Mouse (Mus musculus): Measurements from ENCODE around the gene Acer1. TPM values are rescaled to one million over a fixed set of nuclear protein-coding genes. Genes with fewer than 3 reads are reported as not detected.

Acer1 gene
- polyA plus RNA-seq (2015; fragmentation: Nextera tagmentation; extraction: Ambion mirVana): not detected in 2 replicates

DNA sequence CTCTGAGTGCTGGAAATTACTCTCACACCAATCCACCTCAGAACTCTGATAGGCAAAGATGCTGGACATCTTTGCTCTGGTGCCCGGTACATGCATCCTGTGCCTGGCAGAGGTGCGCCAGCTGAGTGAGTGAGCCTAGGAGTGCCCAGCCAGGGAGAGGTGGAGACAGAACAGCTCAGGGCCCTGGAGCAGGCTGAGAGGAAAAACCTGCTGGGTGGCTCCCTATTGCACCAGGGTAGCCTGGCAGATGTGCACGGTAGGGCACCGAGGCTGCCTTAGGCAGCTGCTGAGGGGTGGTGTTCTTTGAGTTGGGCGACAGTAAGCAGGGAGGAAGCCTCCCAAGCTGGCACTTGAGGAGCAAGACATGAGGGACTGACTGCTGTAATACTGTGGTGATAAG, at the start of gene Acer1:
Gene Acer1 (minus strand): TSS at position 114 of the 400 bp plus-strand sequence.
- WGBS: 75% methylated on average over 5 of the region's 5 CpGs

DNA sequence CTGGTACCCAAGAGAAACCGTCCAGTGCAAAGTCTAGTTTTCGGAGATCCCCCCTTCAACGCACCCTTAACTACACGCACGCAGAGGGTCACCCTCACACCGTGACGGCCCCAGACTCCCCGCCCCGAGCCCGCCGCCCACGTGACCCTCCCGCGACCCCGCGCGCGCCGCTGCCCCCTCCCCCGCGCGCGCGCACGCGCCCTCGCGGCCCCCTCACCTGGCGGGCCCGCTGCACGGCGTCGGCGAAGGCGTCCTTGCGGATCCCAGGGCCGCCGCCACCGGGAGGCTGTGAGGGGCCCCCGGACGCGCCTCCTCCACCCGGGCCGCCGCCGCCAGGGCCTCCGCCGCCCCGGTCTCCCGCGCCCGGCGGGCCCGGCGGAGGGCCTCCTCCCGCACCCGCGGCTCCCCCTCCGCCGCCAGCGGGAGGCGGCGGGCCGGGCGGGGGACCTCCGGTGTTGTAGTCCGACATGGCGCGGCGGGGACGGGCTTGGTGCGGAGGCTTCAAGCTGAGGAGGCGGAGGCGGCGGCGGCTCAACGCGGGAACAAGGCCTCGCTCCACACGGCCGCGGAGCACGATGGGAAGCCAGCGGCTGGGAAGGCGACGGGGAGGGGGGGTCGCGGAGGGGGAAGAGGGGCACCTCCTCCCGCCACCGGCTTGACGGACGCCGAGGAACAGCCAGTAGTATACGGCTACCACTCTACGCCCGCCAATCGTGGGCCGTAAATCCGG, 49.2 kb upstream of the Acer1 start, which contains the start of gene Khsrp:
Gene Khsrp (minus strand): TSS at position 592 of the 730 bp plus-strand sequence.
- WGBS: under 1% methylated on average over 65 of the region's 99 CpGs
- ATAC-seq (ENCODE audit: low FRiP score): peak; percentile 0
- Histone ChIP-seq H3K4me2 (peak within 1 kb of the TSS; percentile 81), H3K36me3 (peaks cover 28% of the 10 kb centered on the region), H3K4me1 (replicated peaks) (peaks cover 32% of the 10 kb centered on the region), H3K27me3 (0 out of 2 replicates have a peak, but pooled peaks cover 5% of the 10 kb centered on the region), H3K27ac (peak within 1 kb of the TSS; percentile 96), H3K9me3 (no peaks in the 10 kb centered on the region), H3K4me3 (peak within 1 kb of the TSS; percentile 95), H3K9ac (peak within 1 kb of the TSS; percentile 100)

More for the DNA sequence above, at the start of gene Acer1:
- no peaks in the 10 kb centered on the region for H3K4me1 ChIP-seq (replicated peaks)
- H3K9ac ChIP-seq: no peak within 1 kb of the TSS
- H3K4me2 ChIP-seq: no peak within 1 kb of the TSS
- H3K27me3 ChIP-seq: no peaks in the 10 kb centered on the region
- H3K27ac ChIP-seq: no peak within 1 kb of the TSS
- H3K4me3 ChIP-seq: no peak within 1 kb of the TSS
- no peak for ATAC-seq (ENCODE audit: low FRiP score)
- H3K9me3 ChIP-seq: no peaks in the 10 kb centered on the region
- no peaks in the 10 kb centered on the region for H3K36me3 ChIP-seq

GRCm38 (mm10) chr17:57029691-57030090, 47.8 kb upstream of the Acer1 start:
- peak overlapping the region; percentile 81 for H3K4me2 ChIP-seq
- H3K9me3 ChIP-seq: no peaks in the 10 kb centered on the region
- peaks cover 42% of the 10 kb centered on the region for H3K36me3 ChIP-seq
- 55% methylated on average over 8 of the region's 8 CpGs for WGBS
- H3K9ac ChIP-seq: peak overlapping the region; percentile 100
- no peak for ATAC-seq (ENCODE audit: low FRiP score)
- H3K27ac ChIP-seq: no peak overlapping the region
- peaks cover 32% of the 10 kb centered on the region for H3K4me1 ChIP-seq (replicated peaks)
- H3K27me3 ChIP-seq: no peaks in the 10 kb centered on the region
- peak overlapping the region; percentile 95 for H3K4me3 ChIP-seq

DNA sequence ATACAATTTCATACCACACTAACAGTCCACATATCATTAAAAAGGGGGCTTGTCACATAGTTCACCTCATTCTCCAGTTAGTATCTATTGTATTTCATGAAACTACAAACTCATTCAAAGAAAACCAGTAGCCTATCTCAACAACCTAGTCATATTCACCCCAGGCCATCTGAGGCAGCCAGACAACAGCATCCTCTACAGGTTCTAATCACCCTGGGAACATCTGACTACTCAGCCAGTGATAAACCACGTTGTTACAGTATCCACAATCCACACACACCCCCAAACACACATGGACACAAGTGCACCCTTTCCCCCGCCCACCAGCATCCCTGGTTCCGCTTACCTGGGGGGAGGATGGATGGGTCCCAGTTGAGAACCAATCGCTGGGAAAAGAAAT, 45.5 kb upstream of the Acer1 start:
- 93% methylated on average over 4 of the region's 4 CpGs for WGBS
- Histone ChIP-seq H3K27me3 (no peaks in the 10 kb centered on the region), H3K9me3 (no peaks in the 10 kb centered on the region), H3K36me3 (peaks cover 64% of the 10 kb centered on the region), H3K4me3 (no peak overlapping the region), H3K27ac (no peak overlapping the region), H3K4me1 (replicated peaks) (peaks cover 28% of the 10 kb centered on the region), H3K9ac (no peak overlapping the region), H3K4me2 (no peak overlapping the region)
- ATAC-seq (ENCODE audit: low FRiP score): no peak

DNA sequence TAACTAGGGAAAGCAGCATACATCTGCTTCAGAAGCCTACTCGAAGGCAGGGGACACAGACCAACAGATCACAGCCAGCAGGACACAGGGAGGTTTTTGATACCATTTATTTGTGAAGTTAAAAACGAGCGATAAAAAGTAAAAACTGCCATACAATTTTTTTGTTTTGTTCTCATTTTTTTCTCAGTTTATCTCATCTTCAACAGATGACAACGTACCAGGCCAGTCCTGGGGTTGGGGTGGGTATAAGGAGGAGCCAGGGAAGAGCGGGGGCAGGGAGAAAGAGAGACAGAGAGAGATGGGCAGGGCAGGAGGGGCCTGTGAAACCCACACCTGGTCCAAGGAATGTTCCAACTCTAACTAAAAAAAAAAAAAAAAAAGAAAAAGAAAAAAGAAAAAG, 39.0 kb upstream of the Acer1 start:
- no peaks in the 10 kb centered on the region for H3K9me3 ChIP-seq
- H3K4me1 ChIP-seq (replicated peaks): no peaks in the 10 kb centered on the region
- H3K4me3 ChIP-seq: no peak overlapping the region
- WGBS: 95% methylated on average over 5 of the region's 5 CpGs
- H3K4me2 ChIP-seq: no peak overlapping the region
- no peak for ATAC-seq (ENCODE audit: low FRiP score)
- H3K27ac ChIP-seq: no peak overlapping the region
- H3K9ac ChIP-seq: no peak overlapping the region
- no peaks in the 10 kb centered on the region for H3K27me3 ChIP-seq
- peaks cover 66% of the 10 kb centered on the region for H3K36me3 ChIP-seq

DNA sequence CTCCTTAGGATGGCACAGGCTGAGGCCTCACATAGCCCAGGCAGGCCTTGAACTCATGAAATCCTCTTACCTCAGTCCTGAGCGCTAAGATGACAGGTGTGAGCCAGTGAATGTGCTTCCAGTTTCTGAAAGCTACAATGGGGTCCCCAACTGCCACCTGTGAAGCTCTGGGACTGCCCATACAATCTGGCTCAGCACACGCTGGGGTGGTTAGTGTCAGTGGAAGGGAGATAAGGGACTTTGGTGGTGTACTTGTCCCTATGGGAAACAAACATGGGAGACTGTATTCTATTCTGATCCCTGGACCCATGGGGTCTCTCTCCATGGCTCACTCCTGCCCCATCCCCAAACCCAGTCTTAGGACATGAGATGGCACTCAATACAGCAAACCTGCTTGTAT, 37.8 kb upstream of the Acer1 start:
- peaks cover 54% of the 10 kb centered on the region for H3K36me3 ChIP-seq
- ATAC-seq (ENCODE audit: low FRiP score): no peak
- 94% methylated on average over 2 of the region's 2 CpGs for WGBS

DNA sequence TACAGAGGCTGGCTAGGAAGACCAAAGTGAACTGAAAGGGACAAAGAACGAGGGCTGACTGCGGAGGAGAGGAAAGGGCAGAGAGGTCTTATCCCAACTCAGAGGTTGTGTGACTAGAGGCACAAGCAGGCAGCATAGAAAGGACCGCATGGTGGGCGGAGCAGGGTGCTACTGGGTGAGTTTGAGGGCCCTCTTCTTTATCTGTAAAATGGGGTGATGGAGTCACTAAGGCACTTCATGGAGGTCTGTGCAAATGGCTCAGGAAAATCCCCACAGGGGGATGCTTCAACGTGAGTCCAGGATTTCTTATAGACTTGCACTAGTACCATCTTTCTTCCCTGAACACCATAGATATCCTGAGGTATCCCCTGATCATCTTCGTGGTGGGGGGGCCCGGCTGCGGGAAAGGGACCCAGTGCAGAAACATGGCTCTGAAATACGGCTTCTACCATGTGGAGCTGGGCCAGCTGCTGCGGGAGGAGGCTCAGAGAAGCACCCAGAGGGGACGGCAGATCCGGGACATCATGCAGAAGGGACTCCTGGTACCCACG, 30.4 kb upstream of the Acer1 start:
- Histone ChIP-seq H3K4me2 (peak overlapping the region; percentile 69), H3K27me3 (no peaks in the 10 kb centered on the region), H3K4me1 (replicated peaks) (peaks cover 25% of the 10 kb centered on the region), H3K4me3 (peak overlapping the region; percentile 79), H3K27ac (peak overlapping the region; percentile 96), H3K36me3 (peaks cover 22% of the 10 kb centered on the region), H3K9me3 (no peaks in the 10 kb centered on the region), H3K9ac (peak overlapping the region; percentile 83)
- WGBS: 76% methylated on average over 13 of the region's 13 CpGs
- ATAC-seq (ENCODE audit: low FRiP score): peak; percentile 9

More for the DNA sequence above, 37.8 kb upstream of the Acer1 start:
- Histone ChIP-seq H3K4me3 (no peak overlapping the region), H3K27ac (no peak overlapping the region), H3K4me1 (replicated peaks) (no peaks in the 10 kb centered on the region), H3K4me2 (no peak overlapping the region), H3K27me3 (no peaks in the 10 kb centered on the region), H3K9me3 (no peaks in the 10 kb centered on the region), H3K9ac (no peak overlapping the region)

DNA sequence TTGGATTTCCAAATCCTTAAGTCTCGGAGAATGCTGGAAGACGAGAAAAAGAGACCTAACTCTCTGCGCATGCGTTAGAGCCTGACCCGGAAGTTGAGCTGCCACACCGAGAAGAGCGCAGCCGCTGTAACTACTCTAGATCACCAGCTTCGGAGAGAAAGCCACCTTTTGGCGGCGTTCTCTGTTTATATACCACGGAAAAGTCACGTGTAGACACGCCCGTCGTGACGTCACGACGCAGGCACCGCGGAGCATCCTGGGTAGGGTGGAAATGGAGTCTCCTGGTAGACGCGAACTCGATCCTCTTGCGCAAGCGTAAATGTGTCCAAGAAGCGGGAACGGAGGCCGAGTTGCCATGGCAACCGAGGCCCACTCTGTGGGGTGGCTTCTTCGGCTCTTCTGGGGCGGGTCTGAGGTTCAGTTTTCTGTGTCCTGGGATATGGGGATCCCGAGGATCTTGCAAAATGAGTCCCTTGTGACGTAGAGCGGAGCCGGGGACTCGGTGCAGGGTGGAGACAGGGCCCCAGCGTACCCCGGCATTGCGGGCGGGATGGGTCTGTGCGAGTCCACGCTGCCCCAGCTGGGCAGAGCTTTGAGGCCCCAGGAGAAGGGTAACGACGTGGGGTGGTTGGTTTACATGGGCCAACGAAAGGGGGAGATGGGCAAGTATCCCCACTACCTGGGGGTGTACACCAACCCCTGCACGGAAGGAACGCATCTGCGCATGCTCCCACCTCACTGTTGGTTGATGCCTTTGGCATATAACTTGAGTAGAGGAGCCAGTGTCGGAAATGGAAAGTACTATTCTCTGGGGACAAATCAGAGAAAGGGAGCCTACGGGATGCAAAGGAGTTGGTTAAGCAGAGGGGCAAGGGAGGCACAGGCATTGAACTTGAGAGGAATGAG, 29.6 kb upstream of the Acer1 start, which contains the start of the genes Gtf2f1 and Gm17949:
Gene Gtf2f1 (minus strand): TSS at position 53 of the 906 bp plus-strand sequence.
Gene Gm17949 (plus strand): TSS at position 234 of the 906 bp plus-strand sequence.
- peak within 1 kb of the TSS; percentile 85 for H3K9ac ChIP-seq
- peaks cover 25% of the 10 kb centered on the region for H3K4me1 ChIP-seq (replicated peaks)
- WGBS: under 1% methylated on average over 51 of the region's 51 CpGs
- peak; percentile 92 for ATAC-seq (ENCODE audit: low FRiP score)
- peak within 1 kb of the TSS; percentile 79 for H3K4me3 ChIP-seq
- peak within 1 kb of the TSS; percentile 96 for H3K27ac ChIP-seq
- H3K36me3 ChIP-seq: peaks cover 30% of the 10 kb centered on the region
- H3K27me3 ChIP-seq: no peaks in the 10 kb centered on the region
- H3K4me2 ChIP-seq: peak within 1 kb of the TSS; percentile 78
- no peaks in the 10 kb centered on the region for H3K9me3 ChIP-seq

DNA sequence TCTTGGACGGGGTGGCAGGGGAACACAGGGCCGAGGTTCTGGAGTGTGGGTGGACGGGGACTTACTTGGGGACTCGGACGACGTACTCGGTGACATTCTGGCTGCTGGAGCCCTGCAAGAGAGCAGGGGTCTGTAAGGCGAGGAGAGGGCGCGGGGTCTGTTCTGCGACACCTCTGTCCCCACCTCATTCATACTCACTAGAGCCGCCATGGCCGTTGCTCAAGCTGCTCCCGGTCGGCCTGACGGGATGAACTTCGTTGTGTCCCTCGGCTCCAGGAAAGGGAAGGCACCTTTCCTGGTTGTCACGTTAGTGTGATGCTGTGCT, 28.9 kb upstream of the Acer1 start:
- H3K9me3 ChIP-seq: no peaks in the 10 kb centered on the region
- H3K4me2 ChIP-seq: peak overlapping the region; percentile 78
- peaks cover 25% of the 10 kb centered on the region for H3K4me1 ChIP-seq (replicated peaks)
- H3K4me3 ChIP-seq: peak overlapping the region; percentile 79
- H3K27me3 ChIP-seq: no peaks in the 10 kb centered on the region
- peak overlapping the region; percentile 82 for H3K27ac ChIP-seq
- peak; percentile 67 for ATAC-seq (ENCODE audit: low FRiP score)
- peaks cover 36% of the 10 kb centered on the region for H3K36me3 ChIP-seq
- WGBS: under 1% methylated on average over 19 of the region's 19 CpGs
- H3K9ac ChIP-seq: peak overlapping the region; percentile 85

DNA sequence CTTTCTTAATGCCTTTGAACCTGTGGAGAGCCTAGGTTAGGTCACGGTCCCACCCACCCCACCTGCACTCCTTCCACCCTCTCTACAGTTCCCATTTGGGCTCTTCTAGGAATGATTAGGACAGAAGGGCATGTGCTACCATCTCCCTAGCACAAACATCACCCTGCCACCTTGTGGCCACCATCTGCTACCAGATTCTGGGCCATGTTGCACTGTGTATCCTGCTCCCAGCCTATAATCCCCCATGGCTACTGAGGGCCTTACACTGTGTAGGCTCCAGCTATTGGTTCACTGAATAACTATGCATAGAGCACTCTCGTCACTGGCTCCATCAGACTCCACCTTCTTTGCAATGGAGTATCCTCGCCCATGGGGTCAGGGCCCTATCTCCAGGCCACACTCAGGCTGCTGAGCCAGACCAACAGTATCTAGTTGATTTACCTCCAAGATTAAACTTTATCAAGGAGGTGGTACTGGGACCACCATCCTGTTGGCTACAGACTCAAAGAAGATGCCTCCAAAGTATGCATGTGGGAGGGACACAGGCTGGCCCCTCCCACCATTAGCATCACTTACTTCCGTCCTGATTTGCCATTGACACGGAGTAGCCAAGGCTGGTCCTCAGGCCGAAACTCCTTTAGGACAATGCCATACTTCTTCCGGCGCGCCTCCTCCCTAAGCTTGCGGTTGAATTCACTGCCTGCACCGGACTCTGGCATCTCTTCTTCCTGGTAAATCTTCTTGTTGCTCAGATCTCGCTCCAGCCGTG, 25.4 kb upstream of the Acer1 start:
- H3K27me3 ChIP-seq: no peaks in the 10 kb centered on the region
- H3K36me3 ChIP-seq: peaks cover 72% of the 10 kb centered on the region
- H3K9ac ChIP-seq: no peak overlapping the region
- no peak overlapping the region for H3K27ac ChIP-seq
- H3K4me3 ChIP-seq: no peak overlapping the region
- ATAC-seq (ENCODE audit: low FRiP score): no peak
- H3K4me2 ChIP-seq: no peak overlapping the region
- 94% methylated on average over 13 of the region's 13 CpGs for WGBS
- no peaks in the 10 kb centered on the region for H3K9me3 ChIP-seq
- peaks cover 21% of the 10 kb centered on the region for H3K4me1 ChIP-seq (replicated peaks)

DNA sequence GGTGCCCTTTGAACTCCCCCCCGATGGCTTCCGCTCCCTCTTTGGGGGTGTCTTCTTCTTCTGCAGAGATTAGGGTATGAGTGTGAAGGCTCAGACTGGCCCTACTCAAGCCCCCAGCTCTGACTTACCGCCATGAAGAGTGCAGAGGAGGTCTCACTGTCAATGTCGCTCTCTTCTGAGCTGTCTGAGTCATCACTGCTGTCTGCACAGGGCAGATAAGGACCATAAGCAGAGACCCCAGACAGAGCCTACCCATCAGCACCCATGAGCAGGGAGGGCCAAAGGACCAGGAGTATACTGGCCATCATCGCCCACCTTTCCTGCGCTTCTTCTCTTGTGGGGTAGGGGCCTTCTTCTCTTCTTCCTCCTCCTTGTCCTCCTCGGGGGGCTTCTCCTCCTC, 22.1 kb upstream of the Acer1 start:
- ATAC-seq (ENCODE audit: low FRiP score): no peak
- Histone ChIP-seq H3K4me1 (replicated peaks) (no peaks in the 10 kb centered on the region), H3K4me2 (no peak overlapping the region), H3K27me3 (no peaks in the 10 kb centered on the region), H3K36me3 (peaks cover 95% of the 10 kb centered on the region), H3K9me3 (no peaks in the 10 kb centered on the region), H3K27ac (no peak overlapping the region), H3K9ac (no peak overlapping the region), H3K4me3 (no peak overlapping the region)
- 98% methylated on average over 7 of the region's 7 CpGs for WGBS
